Mouse (Mus musculus) midbrain, embryonic 10.5 days (tissue): ENCODE measurements around the gene Syde2. TPM values are rescaled to one million over a fixed set of nuclear protein-coding genes. Genes with fewer than 3 reads are reported as not detected.
"Not testable (repeated sequence)": the region's sequence is repeated elsewhere in the genome, so short reads cannot be mapped to it uniquely, and the experiment has no call there.

Source experiments
- DNase-seq: peaks from one replicate; pipeline ENCODE4 v3.0.0-alpha.2; 2017; ENCODE audit warnings: low spot score
- H3K27ac ChIP-seq: fragments of 300-500 bp; sonication (generic); replicated peaks from 2 replicates; pipeline ENCODE4 v1.5.1; 2016; ENCODE audit warnings: mild to moderate bottlenecking
- H3K27me3 ChIP-seq: fragments of 300-500 bp; sonication (generic); 2 replicates; pipeline ENCODE4 v1.6.1; 2016; ENCODE audit warnings: low read depth, mild to moderate bottlenecking; ENCODE audit not compliant: poor library complexity, severe bottlenecking
- H3K36me3 ChIP-seq: fragments of 300-500 bp; sonication (generic); 2 replicates; pipeline ENCODE4 v1.6.1; 2016; ENCODE audit warnings: mild to moderate bottlenecking, moderate library complexity
- H3K4me1 ChIP-seq: fragments of 300-500 bp; sonication (generic); 2 replicates; pipeline ENCODE4 v1.6.1; 2016
- H3K4me3 ChIP-seq: fragments of 300-500 bp; sonication (generic); 2 replicates; pipeline ENCODE4 v1.5.1; 2016; ENCODE audit warnings: mild to moderate bottlenecking, moderate library complexity
- H3K9me3 ChIP-seq: fragments of 300-500 bp; sonication (generic); replicated peaks from 2 replicates; pipeline ENCODE4 v1.6.1; 2016; ENCODE audit warnings: mild to moderate bottlenecking
- WGBS: fragments of 180-500 bp; shearing (Covaris S2); methylation state at CpG from one replicate; pipeline ENCODE4 v1.1.7; 2016; 5-methylcytosine and 5-hydroxymethylcytosine counted together
- polyA plus RNA-seq: library from polyadenylated mRNA; unstranded; fragments of >200 nt; fragmentation: Nextera tagmentation; extraction: Ambion mirVana; gene quantifications from 2 replicates; pipeline ENCODE4 v1.2.1, GENCODE M21; 2016

The Syde2 gene
- polyA plus RNA-seq, 1 experiment from 2014 or later: 0.95 TPM

GRCm38 (mm10) chr3:145951287-145952165 lies 36.1 kb upstream of the Syde2 start:
- H3K4me3 ChIP-seq: no peak overlapping the region
- peaks cover 26% of the 10 kb centered on the region for H3K27me3 ChIP-seq
- no peak for DNase-seq
- H3K4me1 ChIP-seq: peaks cover 7% of the 10 kb centered on the region
- no peaks in the 10 kb centered on the region for H3K9me3 ChIP-seq
- WGBS: 77% methylated on average over 17 of the region's 17 CpGs
- no peaks in the 10 kb centered on the region for H3K36me3 ChIP-seq
- H3K27ac ChIP-seq: no peak overlapping the region

GRCm38 (mm10) chr3:145952945-145953344 lies 34.7 kb upstream of the Syde2 start:
- Histone ChIP-seq H3K9me3 (peaks cover 5% of the 10 kb centered on the region; the same call in 1 of the 2 replicates), H3K27ac (no peak overlapping the region), H3K36me3 (no peaks in the 10 kb centered on the region), H3K4me3 (no peak overlapping the region), H3K27me3 (peaks cover 26% of the 10 kb centered on the region), H3K4me1 (peaks cover 7% of the 10 kb centered on the region)
- 86% methylated on average over 7 of the region's 7 CpGs for WGBS
- DNase-seq: no peak

GRCm38 (mm10) chr3:145953411-145953810 lies 34.3 kb upstream of the Syde2 start:
- Histone ChIP-seq H3K4me3 (no peak overlapping the region), H3K4me1 (peaks cover 7% of the 10 kb centered on the region), H3K27ac (no peak overlapping the region), H3K36me3 (no peaks in the 10 kb centered on the region), H3K27me3 (peaks cover 24% of the 10 kb centered on the region), H3K9me3 (peaks cover 10% of the 10 kb centered on the region; the same call in 1 of the 2 replicates)
- WGBS: 92% methylated on average over 2 of the region's 2 CpGs
- DNase-seq: no peak

DNA sequence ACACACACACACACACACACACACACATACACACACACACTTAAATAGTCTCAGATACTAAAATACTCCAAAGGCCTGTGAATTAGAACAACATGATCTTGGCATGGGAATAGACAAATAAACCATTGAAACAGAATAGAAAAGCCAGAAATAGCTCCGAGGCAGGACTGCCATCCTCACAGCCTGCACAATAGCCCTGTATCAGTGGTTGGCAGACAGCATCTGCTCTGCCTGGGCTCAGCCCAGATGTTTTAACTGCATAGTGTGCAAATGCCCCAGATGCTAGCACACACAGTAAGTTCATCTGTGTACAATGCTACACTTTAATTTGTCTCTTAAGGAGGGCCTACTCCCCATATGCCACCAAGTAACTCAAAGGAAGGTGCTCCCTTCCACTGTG lies 27.8 kb upstream of the Syde2 start:
- Histone ChIP-seq H3K36me3 (no peaks in the 10 kb centered on the region), H3K4me1 (peaks cover 23% of the 10 kb centered on the region), H3K4me3 (no peak overlapping the region), H3K27ac (no peak overlapping the region), H3K9me3 (peaks cover 12% of the 10 kb centered on the region; the same call in 1 of the 2 replicates), H3K27me3 (peaks cover 39% of the 10 kb centered on the region)
- no peak for DNase-seq
- 84% methylated on average over 1 of the region's 1 CpGs for WGBS

- Histone ChIP-seq H3K27ac (no peak overlapping the region), H3K4me3 (no peak overlapping the region), H3K4me1 (peaks cover 27% of the 10 kb centered on the region), H3K36me3 (no peaks in the 10 kb centered on the region), H3K27me3 (peaks cover 49% of the 10 kb centered on the region), H3K9me3 (peaks cover 12% of the 10 kb centered on the region; the same call in 1 of the 2 replicates)
- no peak for DNase-seq
- 26% methylated on average over 9 of the region's 9 CpGs for WGBS
These were observed 25.3 kb upstream of the Syde2 start for GRCm38 (mm10) chr3:145962411-145962810.

DNA sequence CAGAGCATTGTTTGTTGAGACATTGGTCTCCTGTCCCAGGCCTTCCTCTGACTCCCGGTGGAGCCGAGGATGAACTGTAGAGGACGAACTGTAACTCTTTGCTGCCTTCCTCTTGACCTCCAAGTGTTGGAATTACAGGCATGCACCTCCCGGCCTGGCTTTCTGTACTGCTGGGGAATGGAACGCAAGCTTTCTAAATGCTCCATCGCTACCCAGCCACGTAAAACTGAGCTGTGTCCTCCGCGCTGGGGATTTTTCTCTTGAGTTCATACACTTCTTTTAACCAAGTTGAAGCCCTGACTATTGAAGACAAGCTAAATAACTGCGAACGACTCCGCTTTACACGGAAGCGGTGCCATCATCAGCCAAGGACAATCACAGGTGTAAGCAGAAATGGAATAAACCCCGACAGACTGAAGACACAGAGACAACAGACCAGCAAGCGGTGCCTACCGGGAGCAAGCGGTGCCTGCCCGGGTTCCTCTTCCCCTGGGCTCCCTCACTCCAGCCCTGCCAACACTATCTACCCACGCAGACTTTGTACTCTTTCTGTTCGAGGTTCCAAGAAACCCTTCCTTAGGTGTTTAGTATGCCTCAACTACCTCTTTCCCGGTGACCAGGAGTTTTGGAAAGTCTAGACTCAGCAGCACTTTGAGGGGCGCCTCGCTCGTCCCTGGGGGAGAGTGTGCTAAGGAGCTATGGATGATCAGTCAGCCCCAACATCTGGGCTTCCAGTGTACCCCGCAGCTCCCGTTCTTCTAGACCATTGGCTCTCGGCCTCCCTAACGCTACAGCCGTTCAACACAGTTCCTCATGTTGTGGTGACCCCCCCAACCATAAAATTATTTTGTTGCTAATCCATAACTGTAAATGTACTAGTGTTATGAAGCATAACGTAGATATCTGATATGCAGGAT lies 24.3 kb upstream of the Syde2 start:
- Histone ChIP-seq H3K27me3 (peaks cover 49% of the 10 kb centered on the region), H3K27ac (no peak overlapping the region; the same call in 1 of the 2 replicates), H3K9me3 (peaks cover 2% of the 10 kb centered on the region; the same call in 1 of the 2 replicates), H3K4me3 (peak overlapping the region; percentile 41), H3K4me1 (peaks cover 27% of the 10 kb centered on the region), H3K36me3 (no peaks in the 10 kb centered on the region)
- WGBS: 16% methylated on average over 31 of the region's 31 CpGs
- peak; percentile 32 for DNase-seq

DNA sequence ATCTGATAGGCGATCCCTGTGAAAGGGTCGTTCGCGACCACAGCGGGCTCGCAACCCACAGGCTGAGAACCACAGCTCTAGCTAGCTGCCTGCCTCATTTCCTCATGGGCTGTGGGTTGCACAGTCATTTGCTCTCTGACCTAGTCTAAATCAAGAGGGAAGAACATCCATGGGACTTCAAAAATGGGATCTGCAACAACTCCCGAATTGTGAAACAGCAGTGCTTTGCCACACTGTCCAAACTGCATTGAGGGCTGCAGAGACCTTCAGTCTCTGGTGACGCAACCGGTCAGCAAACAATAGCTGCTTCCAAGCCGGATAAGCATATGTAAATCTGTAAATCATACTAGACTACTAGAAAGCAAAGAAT lies 23.7 kb upstream of the Syde2 start:
- peaks cover 29% of the 10 kb centered on the region for H3K4me1 ChIP-seq
- 15% methylated on average over 10 of the region's 10 CpGs for WGBS
- peak overlapping the region; percentile 41 for H3K4me3 ChIP-seq
- H3K36me3 ChIP-seq: no peaks in the 10 kb centered on the region
- H3K27ac ChIP-seq: no peak overlapping the region; the same call in 1 of the 2 replicates
- H3K27me3 ChIP-seq: peaks cover 49% of the 10 kb centered on the region
- H3K9me3 ChIP-seq: no peaks in the 10 kb centered on the region
- DNase-seq: peak; percentile 44

GRCm38 (mm10) chr3:145964473-145964872 lies 23.2 kb upstream of the Syde2 start:
- H3K27ac ChIP-seq: 0 out of 2 replicates have a peak overlapping the region, but pooled peaks have one; percentile 23
- peak overlapping the region; percentile 41 for H3K4me3 ChIP-seq
- 15% methylated on average over 10 of the region's 10 CpGs for WGBS
- peaks cover 49% of the 10 kb centered on the region for H3K27me3 ChIP-seq
- H3K36me3 ChIP-seq: no peaks in the 10 kb centered on the region
- H3K9me3 ChIP-seq: no peaks in the 10 kb centered on the region
- peaks cover 31% of the 10 kb centered on the region for H3K4me1 ChIP-seq
- DNase-seq: peak; percentile 64

GRCm38 (mm10) chr3:145965583-145965982 lies 22.1 kb upstream of the Syde2 start:
- H3K36me3 ChIP-seq, H3K9me3 ChIP-seq, DNase-seq, H3K4me3 ChIP-seq, H3K27ac ChIP-seq: not testable (repeated sequence)
- peaks cover 49% of the 10 kb centered on the region for H3K27me3 ChIP-seq
- peaks cover 31% of the 10 kb centered on the region for H3K4me1 ChIP-seq
- WGBS: 75% methylated on average over 3 of the region's 3 CpGs

DNA sequence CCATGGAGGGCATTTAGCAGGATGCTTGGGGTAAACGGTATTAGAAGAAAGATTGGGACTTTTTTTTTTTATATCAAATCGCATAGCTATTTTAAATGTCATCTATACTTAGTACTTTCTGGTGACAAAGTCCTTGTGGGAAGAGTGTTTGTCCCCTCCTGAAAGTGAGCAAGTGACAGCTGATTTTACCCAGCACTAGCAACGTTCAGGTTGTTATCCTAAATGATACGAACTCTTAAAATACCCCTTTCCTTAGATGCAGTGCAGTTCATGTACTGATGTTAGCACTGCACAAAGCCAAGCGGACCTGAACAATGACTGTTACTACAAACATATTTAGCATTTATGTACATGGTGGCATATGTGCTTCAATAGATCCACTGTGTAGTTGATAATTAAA lies 20.9 kb upstream of the Syde2 start:
- Histone ChIP-seq H3K27me3 (peaks cover 40% of the 10 kb centered on the region), H3K9me3 (no peaks in the 10 kb centered on the region), H3K27ac (no peak overlapping the region), H3K4me1 (peaks cover 35% of the 10 kb centered on the region), H3K36me3 (no peaks in the 10 kb centered on the region), H3K4me3 (no peak overlapping the region)
- DNase-seq: no peak
- 91% methylated on average over 5 of the region's 5 CpGs for WGBS

GRCm38 (mm10) chr3:145969031-145969501 lies 18.6 kb upstream of the Syde2 start:
- peaks cover 20% of the 10 kb centered on the region for H3K4me1 ChIP-seq
- no peak overlapping the region for H3K4me3 ChIP-seq
- H3K27ac ChIP-seq: peak overlapping the region; percentile 29
- peaks cover 17% of the 10 kb centered on the region for H3K27me3 ChIP-seq
- 50% methylated on average over 14 of the region's 14 CpGs for WGBS
- H3K9me3 ChIP-seq: peaks cover 3% of the 10 kb centered on the region
- no peaks in the 10 kb centered on the region for H3K36me3 ChIP-seq
- DNase-seq: no peak

- H3K27me3 ChIP-seq: no peaks in the 10 kb centered on the region
- peaks cover 8% of the 10 kb centered on the region for H3K4me1 ChIP-seq
- no peak for DNase-seq
- no peaks in the 10 kb centered on the region for H3K36me3 ChIP-seq
- H3K9me3 ChIP-seq: peaks cover 12% of the 10 kb centered on the region
- 72% methylated on average over 10 of the region's 10 CpGs for WGBS
- no peak overlapping the region for H3K27ac ChIP-seq
- no peak overlapping the region for H3K4me3 ChIP-seq
These were observed 16.2 kb upstream of the Syde2 start for GRCm38 (mm10) chr3:145971501-145971900.
